Mouse (Mus musculus) Patski (cell line): Measurements from ENCODE around the gene Acrbp. TPM values are rescaled to one million over a fixed set of nuclear protein-coding genes. Genes with fewer than 3 reads are reported as not detected.
"Not testable (repeated sequence)": the region's sequence is repeated elsewhere in the genome, so short reads cannot be mapped to it uniquely, and the experiment has no call there.

ENCODE experiments used
- ATAC-seq: fragments of 100-300 bp; one replicate; pipeline ENCODE4 v1.8.0; 2021
- CTCF ChIA-PET: fragments of 350-600 bp; sonication (Branson Sonifier 250); formaldehyde crosslinking; loops from one replicate; lab custom pipeline; 2022; ENCODE audit warnings: inconsistent platforms; lab: Charles Lee
- POLR2A ChIA-PET: fragments of 350-600 bp; sonication (Branson Sonifier 250); formaldehyde crosslinking; loops from one replicate; lab custom pipeline; 2022; ENCODE audit warnings: antibody characterized with exemption, inconsistent platforms; lab: Charles Lee
- DNase-seq: peaks from one replicate; pipeline ENCODE4 v3.0.0-alpha.2; 2011; ENCODE audit warnings: low read depth, low spot score
- H3K27me3 ChIP-seq: fragments of 371-371 bp; one replicate; pipeline ENCODE4 v1.5.1; 2021
- CTCF ChIP-seq: fragments of 100-300 bp; IDR thresholded peaks from one replicate; pipeline ENCODE4 v1.5.1; 2021
- in situ Hi-C: fragments of 300-500 bp; cut with MboI; formaldehyde crosslinking; loops from 3 replicates; pipeline ENCODE4 v1.11.1; 2018; ENCODE audit warnings: low pct_unique_long_range_greater_than_20kb, mixed read lengths
- polyA plus RNA-seq: library from polyadenylated mRNA; unstranded; gene quantifications from one replicate; pipeline ENCODE4 v1.2.3, GENCODE M21; 2021

The Acrbp gene
- polyA plus RNA-seq, 1 experiment from 2014 or later = 9.7 TPM

- ChIA-PET POLR2A (no interaction called here), CTCF (interaction anchor here (0.9 to 1.6 kb wide), 2 partner anchors 11 to 17 kb away, joined by 4 to 5 read pairs; no protein-coding TSS in a partner anchor)
- DNase-seq (no peak), ATAC-seq (no peak)
- no peaks in the 10 kb centered on the region for H3K27me3 ChIP-seq
- TF ChIP-seq CTCF = no peak
- in situ Hi-C loops = no loop called here
Observed at GRCm38 (mm10) chr6:125063906-125064305, 14.4 kb downstream of the Acrbp start.

DNA sequence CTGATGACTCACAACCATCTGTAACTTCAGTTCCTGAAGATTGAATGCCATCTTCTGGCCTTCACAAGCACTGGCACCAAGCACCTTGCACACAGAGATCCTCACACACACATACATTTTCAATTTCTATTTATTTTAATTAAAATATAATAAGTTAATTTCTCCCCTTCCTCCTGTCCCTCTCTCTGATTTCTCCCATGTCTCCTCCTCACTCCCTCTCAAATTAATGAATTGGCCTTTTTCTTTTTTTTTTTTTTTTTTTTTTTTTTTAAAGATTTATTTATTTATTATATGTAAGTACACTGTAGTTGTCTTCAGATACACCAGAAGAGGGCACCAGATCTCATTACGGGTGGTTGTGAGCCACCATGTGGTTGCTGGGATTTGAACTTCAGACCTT, 15.7 kb downstream of the Acrbp start:
- H3K27me3 ChIP-seq, DNase-seq, in situ Hi-C loops, ATAC-seq, CTCF ChIA-PET: not testable (repeated sequence)
- POLR2A ChIA-PET = interaction anchor here (0.6 kb wide), 1 partner anchor 171 kb away, joined by 4 read pairs; no protein-coding TSS in a partner anchor

DNA sequence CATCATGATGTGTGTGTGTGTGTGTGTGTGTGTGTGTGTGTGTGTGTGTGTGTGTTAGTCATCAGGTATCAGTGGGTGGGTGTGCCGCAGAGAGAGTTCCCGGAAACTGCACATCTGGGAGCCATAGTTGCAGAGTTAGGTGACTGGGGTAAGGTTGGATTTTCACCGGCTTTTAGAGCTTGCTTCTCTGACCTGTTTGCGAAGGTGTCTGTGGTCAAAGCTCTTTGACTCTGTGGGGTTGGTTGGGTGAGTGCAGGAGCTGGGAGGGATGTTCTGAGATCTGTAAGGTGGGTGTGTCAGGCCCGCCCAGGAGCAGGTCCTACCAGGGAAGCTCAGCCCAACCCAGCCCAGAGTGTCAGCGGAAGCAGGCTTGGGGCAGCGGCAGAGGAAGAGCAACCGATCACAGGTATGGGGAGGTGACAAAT, 18.1 kb downstream of the Acrbp start, which contains the start of gene Lpar5:
Lpar5 (plus strand) TSS at position 350 of the 425 bp plus-strand sequence.
- TF ChIP-seq CTCF = no peak
- POLR2A ChIA-PET = no interaction called here
- in situ Hi-C loops = no loop called here
- no peak for ATAC-seq
- CTCF ChIA-PET = interaction anchor here (1.5 to 1.6 kb wide), 2 partner anchors 21 kb away, joined by 4 to 5 read pairs; no protein-coding TSS in a partner anchor
- no peak for DNase-seq
- no peaks in the 10 kb centered on the region for H3K27me3 ChIP-seq

DNA sequence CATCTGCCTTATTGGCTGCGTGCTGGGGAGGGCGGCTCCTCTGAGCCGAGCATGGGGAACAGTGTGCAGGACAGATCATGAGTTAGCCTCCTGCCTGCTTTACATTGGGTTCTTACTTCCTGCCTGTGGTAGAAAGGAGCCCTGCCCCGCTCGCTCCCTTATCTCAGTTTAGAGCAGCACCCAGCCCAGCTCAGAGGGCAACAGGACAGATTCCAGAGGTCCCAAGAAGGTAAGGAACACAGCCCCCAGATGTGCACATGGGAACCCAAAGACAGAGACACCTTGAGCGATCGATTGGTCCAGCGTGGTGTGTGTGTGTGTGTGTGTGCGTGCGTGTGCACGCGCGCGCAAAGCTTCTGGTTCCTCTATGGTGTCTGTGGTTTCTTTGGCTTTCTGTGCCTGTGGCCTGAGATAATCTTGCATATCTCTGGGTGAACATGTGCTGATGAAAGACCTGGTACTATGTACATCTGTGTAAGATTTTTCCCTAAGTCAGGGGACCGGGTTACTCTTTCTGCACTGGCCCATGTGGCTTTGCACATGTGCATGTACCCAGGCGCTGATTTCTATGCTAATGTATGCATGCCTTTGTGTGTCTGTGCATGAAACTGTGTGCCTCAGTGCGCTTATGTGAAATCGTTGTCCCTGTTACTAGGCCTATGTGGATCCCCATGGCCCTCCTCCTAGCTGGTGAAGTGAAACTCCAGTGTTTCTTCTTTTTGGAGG, 21.8 kb downstream of the Acrbp start:
- POLR2A ChIA-PET = no interaction called here
- no peaks in the 10 kb centered on the region for H3K27me3 ChIP-seq
- no peak for DNase-seq
- in situ Hi-C loops = loop anchor here (10.0 kb wide), 1 partner anchor 187 kb away; the partner anchor contains the start of gene Cd4
- no peak for ATAC-seq
- no peak for TF ChIP-seq CTCF
- CTCF ChIA-PET = no interaction called here

GRCm38 (mm10) chr6:125071896-125072279, 22.4 kb downstream of the Acrbp start:
- TF ChIP-seq CTCF = no peak
- H3K27me3 ChIP-seq = no peaks in the 10 kb centered on the region
- DNase-seq (no peak), ATAC-seq (no peak)
- ChIA-PET CTCF (no interaction called here), POLR2A (no interaction called here)
- in situ Hi-C loops = loop anchor here (10.0 kb wide), 1 partner anchor 187 kb away; the partner anchor contains the start of gene Cd4

- no peak for DNase-seq
- H3K27me3 ChIP-seq = peaks cover 5% of the 10 kb centered on the region
- TF ChIP-seq CTCF = no peak
- in situ Hi-C loops = loop anchor here (10.0 kb wide), 1 partner anchor 189 kb away; the partner anchor contains the start of gene Cd4
- ChIA-PET CTCF (interaction anchor here (1.1 to 1.2 kb wide), 3 partner anchors 19 to 170 kb away, joined by 3 to 4 read pairs (median 4); no protein-coding TSS in a partner anchor), POLR2A (interaction anchor here (1.4 kb wide), 1 partner anchor 25 kb away, joined by 5 read pairs; the partner anchor contains the start of gene Acrbp)
- no peak for ATAC-seq
Observed at GRCm38 (mm10) chr6:125073825-125074224, 24.3 kb downstream of the Acrbp start.

DNA sequence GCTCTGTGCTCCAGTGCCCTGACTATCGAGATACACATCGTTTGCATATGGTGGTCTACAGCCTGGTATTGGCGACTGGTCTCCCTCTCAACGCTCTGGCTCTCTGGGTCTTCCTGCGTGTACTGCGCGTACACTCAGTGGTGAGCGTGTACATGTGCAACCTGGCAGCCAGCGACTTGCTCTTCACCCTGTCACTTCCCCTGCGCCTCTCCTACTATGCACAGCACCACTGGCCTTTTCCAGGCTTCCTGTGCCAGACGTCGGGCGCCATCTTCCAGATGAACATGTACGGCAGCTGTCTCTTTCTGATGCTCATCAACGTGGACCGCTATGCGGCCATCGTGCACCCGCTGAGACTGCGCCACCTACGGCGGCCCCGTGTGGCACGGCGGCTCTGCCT, 31.9 kb downstream of the Acrbp start:
- DNase-seq = no peak
- no peak for ATAC-seq
- peaks cover 9% of the 10 kb centered on the region for H3K27me3 ChIP-seq
- ChIA-PET POLR2A (no interaction called here), CTCF (interaction anchor here (0.9 to 1.7 kb wide), 2 partner anchors 28 to 177 kb away, joined by 3 to 4 read pairs; no protein-coding TSS in a partner anchor)
- no peak for TF ChIP-seq CTCF
- in situ Hi-C loops = loop anchor here (5.0 to 10.0 kb wide), 2 partner anchors 39 to 177 kb away; no protein-coding TSS in a partner anchor

- H3K27me3 ChIP-seq = peaks cover 9% of the 10 kb centered on the region
- TF ChIP-seq CTCF = no peak
- ATAC-seq = peak; percentile 71
- in situ Hi-C loops = loop anchor here (5.0 to 10.0 kb wide), 2 partner anchors 40 to 177 kb away; no protein-coding TSS in a partner anchor
- CTCF ChIA-PET = interaction anchor here (1.7 kb wide), 1 partner anchor 178 kb away, joined by 4 read pairs; no protein-coding TSS in a partner anchor
- DNase-seq = no peak
- POLR2A ChIA-PET = no interaction called here
Observed at GRCm38 (mm10) chr6:125081797-125082560, 32.5 kb downstream of the Acrbp start.

GRCm38 (mm10) chr6:125082801-125083386, 33.4 kb downstream of the Acrbp start:
- ChIA-PET CTCF (interaction anchor here (1.3 to 1.7 kb wide), 3 partner anchors 29 to 179 kb away, joined by 4 to 8 read pairs (median 4); no protein-coding TSS in a partner anchor), POLR2A (no interaction called here)
- H3K27me3 ChIP-seq = peaks cover 8% of the 10 kb centered on the region
- in situ Hi-C loops = loop anchor here (5.0 to 10.0 kb wide), 2 partner anchors 41 to 178 kb away; no protein-coding TSS in a partner anchor
- ATAC-seq (no peak), DNase-seq (no peak)
- TF ChIP-seq CTCF = no peak

DNA sequence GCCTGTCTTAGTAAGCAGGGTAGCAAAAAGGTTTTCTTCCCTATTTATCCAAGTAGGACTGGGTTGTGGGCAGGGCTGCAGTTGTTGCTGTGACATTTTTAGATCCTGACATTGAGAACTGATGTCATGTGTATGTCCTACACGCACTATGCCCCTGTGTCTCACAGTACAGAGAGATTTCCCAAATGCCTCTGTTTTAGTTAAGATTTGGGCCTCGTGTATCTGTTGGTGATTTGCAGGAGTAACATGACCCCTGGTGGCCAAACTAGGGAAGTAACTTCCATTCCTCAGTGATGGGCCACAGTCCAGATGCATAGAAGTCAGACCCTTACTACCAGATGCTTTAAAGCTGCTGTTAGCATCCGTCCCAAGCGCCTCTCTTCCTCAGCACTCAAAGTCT, 34.9 kb downstream of the Acrbp start:
- peaks cover 4% of the 10 kb centered on the region for H3K27me3 ChIP-seq
- DNase-seq (peak; percentile 27), ATAC-seq (peak; percentile 48)
- TF ChIP-seq CTCF = no peak
- in situ Hi-C loops = loop anchor here (5.0 to 10.0 kb wide), 2 partner anchors 42 to 180 kb away; no protein-coding TSS in a partner anchor
- POLR2A ChIA-PET = interaction anchor here (0.6 kb wide), 1 partner anchor 229 kb away, joined by 4 read pairs; no protein-coding TSS in a partner anchor
- CTCF ChIA-PET = interaction anchor here (0.8 to 1.3 kb wide), 2 partner anchors 31 to 42 kb away, joined by 3 to 4 read pairs; no protein-coding TSS in a partner anchor
